ENCODE assay signal across 8 mouse cellular contexts in genomic region chr4:126256967-126257881, GRCm38 (mm10). TPM values are rescaled to one million over a fixed set of nuclear protein-coding genes. Genes with fewer than 3 reads are reported as not detected.
DNase-seq lines count a peak whose midpoint lies in the region; ATAC-seq and TF ChIP-seq lines count a peak whose summit lies in the region.

No protein-coding gene starts in this region.

- no peaks in the 10 kb centered on the region for H3K27me3 ChIP-seq in heart, embryonic 13.5 days (replicated peaks)
- no peaks in the 10 kb centered on the region for H3K27me3 ChIP-seq in kidney, postnatal 0 days (ENCODE audit: insufficient read depth, low read length)

- H3K27ac ChIP-seq in heart, embryonic 13.5 days (replicated peaks), result peak overlapping the region; percentile 96
- peak overlapping the region; percentile 89 for H3K27ac ChIP-seq in kidney, postnatal 0 days

- ATAC-seq in heart, embryonic 13.5 days (ENCODE audit: extremely low read depth, insufficient number of reproducible peaks, low FRiP score, low TSS enrichment), result no peak
- ATAC-seq in kidney, postnatal 0 days (replicated peaks; ENCODE audit: low FRiP score, low read depth), result no peak

- H3K9ac ChIP-seq in heart, embryonic 13.5 days, result peak overlapping the region; percentile 100
- H3K9ac ChIP-seq in kidney, postnatal 0 days (ENCODE audit: low read depth, low read length), result peak overlapping the region; percentile 83

- no peaks in the 10 kb centered on the region for H3K9me3 ChIP-seq in heart, embryonic 13.5 days
- no peaks in the 10 kb centered on the region for H3K9me3 ChIP-seq in kidney, postnatal 0 days (replicated peaks; ENCODE audit: low read length)

- no peaks in the 10 kb centered on the region for H3K36me3 ChIP-seq in heart, embryonic 13.5 days
- H3K36me3 ChIP-seq in kidney, postnatal 0 days (ENCODE audit: insufficient read depth, low read length), result no peaks in the 10 kb centered on the region

- peaks cover 77% of the 10 kb centered on the region for H3K4me1 ChIP-seq in heart, embryonic 13.5 days
- peaks cover 43% of the 10 kb centered on the region for H3K4me1 ChIP-seq in kidney, postnatal 0 days (replicated peaks; ENCODE audit: insufficient read depth, low read length)

- H3K4me3 ChIP-seq in heart, embryonic 13.5 days, result peak overlapping the region; percentile 99
- peak overlapping the region; percentile 81 for H3K4me3 ChIP-seq in kidney, postnatal 0 days (replicated peaks; ENCODE audit: low read depth, low read length)

- WGBS in heart, embryonic 13.5 days, result 5% methylated on average over 26 of the region's 26 CpGs
- 7% methylated on average over 26 of the region's 26 CpGs for WGBS in kidney, postnatal 0 days

- peak overlapping the region; percentile 98 for H3K4me2 ChIP-seq in heart, embryonic 13.5 days
- peak overlapping the region; percentile 79 for H3K4me2 ChIP-seq in kidney, postnatal 0 days (ENCODE audit: low read length)

- peak; percentile 46 for DNase-seq in ovary, postnatal 36 days (ENCODE audit: low spot score)
- no peak for DNase-seq in ovary, postnatal 14 days (ENCODE audit: low spot score)
- peak; percentile 81 for DNase-seq in embryo, embryonic 10.5 days (ENCODE audit: low spot score)
- peak; percentile 39 for DNase-seq in kidney, postnatal 0 days (ENCODE audit: low spot score)
- DNase-seq in lung, postnatal 36 days, result peak; percentile 53
- peak; percentile 60 for DNase-seq in yolk sac, embryonic 10.5 days (ENCODE audit: low spot score)
- DNase-seq in left cerebral cortex, adult 11 months (ENCODE audit: low spot score), result no peak

- no peak for TF ChIP-seq CTCF in kidney, postnatal 0 days (IDR thresholded peaks at IDR 0.05; ENCODE audit: low read depth)

RNA-seq across cellular contexts. Expression of gene Map7d1, which starts 1.1 kb away (rescaled TPM):
- polyA plus RNA-seq in heart, embryonic 13.5 days (2015; fragmentation: Nextera tagmentation; extraction: Ambion mirVana), result 36.7 and 37.1 TPM in 2 replicates
- polyA plus RNA-seq in kidney, postnatal 0 days (2015; fragmentation: Nextera tagmentation; extraction: Ambion mirVana), result 22.4 and 27.3 TPM in 2 replicates

RNA-seq across cellular contexts. Expression of gene Trappc3, which starts 4.9 kb away (rescaled TPM):
- 68.5 and 74.5 TPM in 2 replicates for polyA plus RNA-seq in heart, embryonic 13.5 days (2015; fragmentation: Nextera tagmentation; extraction: Ambion mirVana)
- polyA plus RNA-seq in kidney, postnatal 0 days (2015; fragmentation: Nextera tagmentation; extraction: Ambion mirVana), result 115 and 121 TPM in 2 replicates

RNA-seq across cellular contexts. Expression of gene Col8a2, which starts 29.4 kb away (rescaled TPM):
- 4.2 and 4.9 TPM in 2 replicates for polyA plus RNA-seq in heart, embryonic 13.5 days (2015; fragmentation: Nextera tagmentation; extraction: Ambion mirVana)
- polyA plus RNA-seq in kidney, postnatal 0 days (2015; fragmentation: Nextera tagmentation; extraction: Ambion mirVana), result 7.9 and 8.1 TPM in 2 replicates

RNA-seq across cellular contexts. Expression of gene Thrap3, which starts 54.7 kb away (rescaled TPM):
- polyA plus RNA-seq in heart, embryonic 13.5 days (2015; fragmentation: Nextera tagmentation; extraction: Ambion mirVana), result 127 and 134 TPM in 2 replicates
- 136 and 156 TPM in 2 replicates for polyA plus RNA-seq in kidney, postnatal 0 days (2015; fragmentation: Nextera tagmentation; extraction: Ambion mirVana)

Comparison
In these comparisons a context has a peak if more than half of its experiments do, and no peak if none do; other contexts are left out.
1. DNase-seq: peak in ovary, postnatal 36 days (single experiment), embryo, embryonic 10.5 days (single experiment), kidney, postnatal 0 days (single experiment), lung, postnatal 36 days (single experiment) and yolk sac, embryonic 10.5 days (single experiment); none in ovary, postnatal 14 days (single experiment) and left cerebral cortex, adult 11 months (single experiment).